In genomic region chr2:74763245-74763735, GRCm38 (mm10) we compare ENCODE assay signal across 8 mouse cellular contexts. TPM values are rescaled to one million over a fixed set of nuclear protein-coding genes. Genes with fewer than 3 reads are reported as not detected.
DNase-seq lines count a peak whose midpoint lies in the region; ATAC-seq and TF ChIP-seq lines count a peak whose summit lies in the region.

No protein-coding gene starts in this region.

- no peaks in the 10 kb centered on the region for H3K36me3 ChIP-seq in lung, embryonic 14.5 days (ENCODE audit: insufficient read depth)
- no peaks in the 10 kb centered on the region for H3K36me3 ChIP-seq in forebrain, embryonic 14.5 days (ENCODE audit: control insufficient read depth, insufficient read depth, low read length)
- H3K36me3 ChIP-seq in limb, embryonic 11.5 days (ENCODE audit: control insufficient read depth, insufficient read depth, low read length) = no peaks in the 10 kb centered on the region

- ATAC-seq in lung, embryonic 14.5 days (ENCODE audit: insufficient read depth) = peak; percentile 41; the same call in 1 of the 2 replicates
- ATAC-seq in forebrain, embryonic 14.5 days = peak; percentile 26; the same call in 1 of the 2 replicates
- no peak; the same call in 1 of the 2 replicates for ATAC-seq in limb, embryonic 11.5 days (ENCODE audit: insufficient number of reproducible peaks, low FRiP score, low TSS enrichment, low read depth)

- peak overlapping the region; percentile 89 for H3K4me2 ChIP-seq in lung, embryonic 14.5 days
- H3K4me2 ChIP-seq in forebrain, embryonic 14.5 days (ENCODE audit: low read length) = peak overlapping the region; percentile 80
- peak overlapping the region; percentile 95 for H3K4me2 ChIP-seq in limb, embryonic 11.5 days (ENCODE audit: low read depth, severe bottlenecking)

- peaks cover 78% of the 10 kb centered on the region for H3K27me3 ChIP-seq in lung, embryonic 14.5 days (ENCODE audit: insufficient read depth, low read length)
- peaks cover 71% of the 10 kb centered on the region for H3K27me3 ChIP-seq in forebrain, embryonic 14.5 days (replicated peaks; ENCODE audit: control insufficient read depth, insufficient read depth, low read length)
- peaks cover 33% of the 10 kb centered on the region for H3K27me3 ChIP-seq in limb, embryonic 11.5 days (ENCODE audit: control insufficient read depth, insufficient read depth, low read length)

- no peak overlapping the region for H3K9ac ChIP-seq in lung, embryonic 14.5 days
- peak overlapping the region; percentile 25; the same call in 1 of the 2 replicates for H3K9ac ChIP-seq in forebrain, embryonic 14.5 days (ENCODE audit: low read length)
- peak overlapping the region; percentile 27; the same call in 1 of the 2 replicates for H3K9ac ChIP-seq in limb, embryonic 11.5 days (ENCODE audit: low read length)

- under 1% methylated on average over 53 of the region's 53 CpGs for WGBS in lung, embryonic 14.5 days
- 2% methylated on average over 51 of the region's 53 CpGs for WGBS in forebrain, embryonic 14.5 days
- WGBS in limb, embryonic 11.5 days = under 1% methylated on average over 38 of the region's 53 CpGs
- 2% methylated on average over 53 of the region's 53 CpGs for WGBS in olfactory bulb, adult 2 months

- no peaks in the 10 kb centered on the region for H3K9me3 ChIP-seq in lung, embryonic 14.5 days (ENCODE audit: low read depth, low read length)
- no peaks in the 10 kb centered on the region for H3K9me3 ChIP-seq in forebrain, embryonic 14.5 days (replicated peaks; ENCODE audit: control insufficient read depth, low read length)
- no peaks in the 10 kb centered on the region for H3K9me3 ChIP-seq in limb, embryonic 11.5 days (ENCODE audit: control insufficient read depth, low read length)

- no peak for TF ChIP-seq POLR2A in olfactory bulb, adult 2 months (IDR thresholded peaks at IDR 0.05; ENCODE audit: insufficient read depth, low read depth, low read length)

- H3K4me1 ChIP-seq in lung, embryonic 14.5 days (ENCODE audit: insufficient read depth) = peaks cover 7% of the 10 kb centered on the region; the same call in 1 of the 2 replicates
- H3K4me1 ChIP-seq in forebrain, embryonic 14.5 days (ENCODE audit: control insufficient read depth, insufficient read depth, low read length) = peaks cover 5% of the 10 kb centered on the region; the same call in 1 of the 2 replicates
- H3K4me1 ChIP-seq in limb, embryonic 11.5 days (ENCODE audit: control insufficient read depth, insufficient read depth, low read length) = peaks cover 20% of the 10 kb centered on the region
- H3K4me1 ChIP-seq in olfactory bulb, adult 2 months (ENCODE audit: control insufficient read depth, insufficient read depth, low read length) = peaks cover 10% of the 10 kb centered on the region

- TF ChIP-seq CTCF in lung, embryonic 14.5 days (IDR thresholded peaks at IDR 0.05; ENCODE audit: low read depth) = no peak
- TF ChIP-seq CTCF in olfactory bulb, adult 2 months (IDR thresholded peaks at IDR 0.05; ENCODE audit: insufficient read depth, low read depth, low read length) = no peak

- no peak overlapping the region for H3K27ac ChIP-seq in lung, embryonic 14.5 days (ENCODE audit: low read depth)
- H3K27ac ChIP-seq in forebrain, embryonic 14.5 days (ENCODE audit: low read depth, low read length) = no peak overlapping the region
- H3K27ac ChIP-seq in limb, embryonic 11.5 days (replicated peaks; ENCODE audit: low read depth, low read length) = no peak overlapping the region
- H3K27ac ChIP-seq in olfactory bulb, adult 2 months (ENCODE audit: insufficient read depth, low read depth, low read length) = no peak overlapping the region

- H3K4me3 ChIP-seq in lung, embryonic 14.5 days (ENCODE audit: low read depth, low read length) = peak overlapping the region; percentile 47
- H3K4me3 ChIP-seq in forebrain, embryonic 14.5 days (ENCODE audit: low read depth, low read length) = peak overlapping the region; percentile 43
- peak overlapping the region; percentile 51 for H3K4me3 ChIP-seq in limb, embryonic 11.5 days (ENCODE audit: low read depth, low read length)
- H3K4me3 ChIP-seq in olfactory bulb, adult 2 months (ENCODE audit: insufficient read depth, low read depth, low read length) = peak overlapping the region; percentile 35

- DNase-seq in lung, embryonic 14.5 days = no peak
- no peak for DNase-seq in lung, postnatal 4 days
- no peak for DNase-seq in forebrain, embryonic 14.5 days (ENCODE audit: low spot score)
- peak; percentile 50 for DNase-seq in limb, embryonic 11.5 days (ENCODE audit: low spot score)
- DNase-seq in gastrocnemius, adult 8-10 months (ENCODE audit: low spot score in 2 of 2) = no peak
- DNase-seq in cerebellum, adult 8-10 months = no peak
- DNase-seq in testis, postnatal 10 days (ENCODE audit: low spot score) = no peak

RNA-seq across cellular contexts. Expression of gene Hoxd1, which starts 0.5 kb away (rescaled TPM):
- 0.09 TPM in 1 of 2 replicates, not detected in the other for polyA plus RNA-seq in lung, embryonic 14.5 days (2014; fragmentation: Nextera tagmentation; extraction: Ambion mirVana)
- polyA plus RNA-seq in forebrain, embryonic 14.5 days (2014; fragmentation: Nextera tagmentation; extraction: Ambion mirVana) = not detected in 2 replicates
- 0.17 and 0.30 TPM in 2 replicates for polyA plus RNA-seq in limb, embryonic 11.5 days (2014; fragmentation: Nextera tagmentation; extraction: Ambion mirVana)
- polyA plus RNA-seq in olfactory bulb, adult 2 months (2012; ENCODE audit: insufficient read depth, insufficient read length, low replicate concordance, missing spikeins) = not detected in 2 replicates
- total RNA-seq in gastrocnemius, adult 8-10 months (2022) = not detected

RNA-seq across cellular contexts. Expression of gene Gm28230, which starts 36.8 kb away (rescaled TPM):
- polyA plus RNA-seq in lung, embryonic 14.5 days (2014; fragmentation: Nextera tagmentation; extraction: Ambion mirVana) = not detected in 2 replicates
- not detected in 2 replicates for polyA plus RNA-seq in forebrain, embryonic 14.5 days (2014; fragmentation: Nextera tagmentation; extraction: Ambion mirVana)
- polyA plus RNA-seq in limb, embryonic 11.5 days (2014; fragmentation: Nextera tagmentation; extraction: Ambion mirVana) = 0.45 and 0.55 TPM in 2 replicates
- not detected in 2 replicates for polyA plus RNA-seq in olfactory bulb, adult 2 months (2012; ENCODE audit: insufficient read depth, insufficient read length, low replicate concordance, missing spikeins)
- under 1 TPM in 1 of 4 experiments, not detected in 3; 0.31 TPM for total RNA-seq in gastrocnemius, adult 8-10 months (2022)

RNA-seq across cellular contexts. Expression of gene Hoxd4, which starts 51.6 kb away (rescaled TPM):
- polyA plus RNA-seq in lung, embryonic 14.5 days (2014; fragmentation: Nextera tagmentation; extraction: Ambion mirVana) = not detected in 2 replicates
- not detected in 2 replicates for polyA plus RNA-seq in forebrain, embryonic 14.5 days (2014; fragmentation: Nextera tagmentation; extraction: Ambion mirVana)
- polyA plus RNA-seq in limb, embryonic 11.5 days (2014; fragmentation: Nextera tagmentation; extraction: Ambion mirVana) = 0.84 and 1.9 TPM in 2 replicates
- not detected in 2 replicates for polyA plus RNA-seq in olfactory bulb, adult 2 months (2012; ENCODE audit: insufficient read depth, insufficient read length, low replicate concordance, missing spikeins)
- total RNA-seq in gastrocnemius, adult 8-10 months (2022) = 1 to 10 TPM; 1.1 to 1.9 (median 1.5) TPM

RNA-seq across cellular contexts. Expression of gene Hoxd3, which starts 51.6 kb away (rescaled TPM):
- not detected in 2 replicates for polyA plus RNA-seq in lung, embryonic 14.5 days (2014; fragmentation: Nextera tagmentation; extraction: Ambion mirVana)
- polyA plus RNA-seq in forebrain, embryonic 14.5 days (2014; fragmentation: Nextera tagmentation; extraction: Ambion mirVana) = not detected in 2 replicates
- 1.2 and 1.4 TPM in 2 replicates for polyA plus RNA-seq in limb, embryonic 11.5 days (2014; fragmentation: Nextera tagmentation; extraction: Ambion mirVana)
- not detected in 2 replicates for polyA plus RNA-seq in olfactory bulb, adult 2 months (2012; ENCODE audit: insufficient read depth, insufficient read length, low replicate concordance, missing spikeins)
- under 1 TPM in 2 of 4 experiments, not detected in 2; 0.17 to 0.29 TPM for total RNA-seq in gastrocnemius, adult 8-10 months (2022)

RNA-seq across cellular contexts. Expression of gene Hoxd8, which starts 58.9 kb away (rescaled TPM):
- polyA plus RNA-seq in lung, embryonic 14.5 days (2014; fragmentation: Nextera tagmentation; extraction: Ambion mirVana) = 0.27 and 0.29 TPM in 2 replicates
- 0.09 TPM in 1 of 2 replicates, not detected in the other for polyA plus RNA-seq in forebrain, embryonic 14.5 days (2014; fragmentation: Nextera tagmentation; extraction: Ambion mirVana)
- 11.6 and 13.1 TPM in 2 replicates for polyA plus RNA-seq in limb, embryonic 11.5 days (2014; fragmentation: Nextera tagmentation; extraction: Ambion mirVana)
- not detected in 2 replicates for polyA plus RNA-seq in olfactory bulb, adult 2 months (2012; ENCODE audit: insufficient read depth, insufficient read length, low replicate concordance, missing spikeins)
- total RNA-seq in gastrocnemius, adult 8-10 months (2022) = 10 to 100 TPM; 46.8 to 53.5 (median 51.3) TPM
